Mouse (Mus musculus) kidney, embryonic 16.5 days (tissue): ENCODE results near the gene Ephb2. TPM values are rescaled to one million over a fixed set of nuclear protein-coding genes. Genes with fewer than 3 reads are reported as not detected.

Experiments used
- ATAC-seq: fragments of 200-750 bp; cut with Nextera tagmentation; 2 replicates; pipeline ENCODE4 v1.8.0; 2017; ENCODE audit warnings: moderate TSS enrichment; ENCODE audit not compliant: low FRiP score, low TSS enrichment
- H3K27ac ChIP-seq: fragments of 300-500 bp; sonication (generic); 2 replicates; pipeline ENCODE4 v1.5.1; 2014; ENCODE audit warnings: low read length
- H3K27me3 ChIP-seq: fragments of 300-500 bp; sonication (generic); 2 replicates; pipeline ENCODE4 v1.6.1; 2014; ENCODE audit warnings: low read length, control low read depth, mixed read lengths; ENCODE audit not compliant: insufficient read depth
- H3K36me3 ChIP-seq: fragments of 300-500 bp; sonication (generic); 2 replicates; pipeline ENCODE4 v1.6.1; 2014; ENCODE audit warnings: low read length, control low read depth, mixed read lengths; ENCODE audit not compliant: insufficient read depth
- H3K4me1 ChIP-seq: fragments of 300-500 bp; sonication (generic); 2 replicates; pipeline ENCODE4 v1.6.1; 2014; ENCODE audit warnings: low read length, control low read depth, mixed read lengths; ENCODE audit not compliant: insufficient read depth
- H3K4me2 ChIP-seq: fragments of 300-500 bp; sonication (generic); replicated peaks from 2 replicates; pipeline ENCODE4 v1.6.1; 2014; ENCODE audit warnings: low read depth, low read length
- H3K4me3 ChIP-seq: fragments of 300-500 bp; sonication (generic); 2 replicates; pipeline ENCODE4 v1.5.1; 2014; ENCODE audit warnings: mild to moderate bottlenecking, low read length
- H3K9ac ChIP-seq: fragments of 300-500 bp; sonication (generic); replicated peaks from 2 replicates; pipeline ENCODE4 v1.6.1; 2014; ENCODE audit warnings: low read length
- H3K9me3 ChIP-seq: fragments of 300-500 bp; sonication (generic); 2 replicates; pipeline ENCODE4 v1.6.1; 2016; ENCODE audit warnings: low read length, control low read depth
- WGBS: fragments of 180-500 bp; shearing (Covaris S2); extraction: QIAGEN DNeasy Blood & Tissue Kit; methylation state at CpG from one replicate; pipeline ENCODE4 v1.1.7; 2014; 5-methylcytosine and 5-hydroxymethylcytosine counted together
- polyA plus RNA-seq: library from polyadenylated mRNA; unstranded; fragments of >200 nt; fragmentation: Nextera tagmentation; extraction: Ambion mirVana; gene quantifications from 2 replicates; pipeline ENCODE4 v1.2.1, GENCODE M21; 2015

Gene Ephb2
- polyA plus RNA-seq, 1 experiment from 2014 or later, result 3.6 TPM

- Histone ChIP-seq H3K27ac (no peak overlapping the region), H3K9ac (no peak overlapping the region), H3K36me3 (no peaks in the 10 kb centered on the region), H3K4me2 (no peak overlapping the region), H3K4me3 (no peak overlapping the region), H3K4me1 (peaks cover 18% of the 10 kb centered on the region), H3K27me3 (no peaks in the 10 kb centered on the region), H3K9me3 (no peaks in the 10 kb centered on the region)
- no peak for ATAC-seq
- WGBS, result 48% methylated on average over 6 of the region's 6 CpGs
Measured at GRCm38 (mm10) chr4:136789821-136790220, 46.0 kb downstream of the Ephb2 start.

- Histone ChIP-seq H3K4me2 (no peak overlapping the region), H3K4me1 (peaks cover 31% of the 10 kb centered on the region), H3K27me3 (no peaks in the 10 kb centered on the region), H3K9ac (no peak overlapping the region), H3K27ac (no peak overlapping the region), H3K36me3 (no peaks in the 10 kb centered on the region), H3K9me3 (no peaks in the 10 kb centered on the region), H3K4me3 (no peak overlapping the region)
- ATAC-seq, result no peak
- 63% methylated on average over 4 of the region's 4 CpGs for WGBS
Measured at GRCm38 (mm10) chr4:136787357-136787756, 48.4 kb downstream of the Ephb2 start.

DNA sequence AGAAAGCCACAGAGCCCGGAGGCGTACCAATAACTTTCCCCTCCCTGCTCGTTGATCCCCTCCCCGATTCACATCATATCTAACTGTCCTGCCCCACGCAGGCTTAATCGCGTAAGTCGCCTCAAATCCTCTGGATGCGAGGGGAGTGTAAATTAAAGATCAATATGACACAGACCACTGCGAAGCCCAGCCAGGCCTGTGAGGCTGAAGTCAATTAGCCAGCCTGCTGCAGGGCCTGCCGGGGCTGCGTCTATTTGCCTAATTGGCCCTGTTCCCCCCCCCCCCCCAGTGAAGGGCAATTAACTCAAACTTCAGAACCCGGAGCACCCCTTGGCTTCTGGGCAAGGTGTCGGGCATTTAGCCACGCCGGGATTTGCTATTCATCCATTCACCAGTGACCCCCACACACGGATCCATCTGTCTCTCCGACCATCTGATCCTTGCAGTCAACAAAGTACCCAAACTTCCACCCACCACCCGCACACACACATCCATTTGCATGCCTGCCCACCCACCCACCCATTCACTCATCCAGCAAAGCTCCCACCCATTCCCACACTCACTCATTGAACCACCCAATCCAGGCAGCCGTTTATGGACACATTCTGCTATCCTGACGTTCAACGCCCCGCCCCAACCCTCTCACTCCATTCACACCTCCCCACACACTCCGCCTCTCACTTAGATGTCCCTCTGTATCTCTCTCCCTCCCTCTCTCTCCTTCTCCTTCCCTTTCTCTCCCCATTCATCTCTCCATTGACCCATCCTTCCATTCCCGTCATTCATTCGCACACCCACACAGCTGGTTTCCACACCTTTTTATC is 49.1 kb downstream of the Ephb2 start:
- no peak overlapping the region for H3K27ac ChIP-seq
- no peaks in the 10 kb centered on the region for H3K36me3 ChIP-seq
- H3K4me3 ChIP-seq, result no peak overlapping the region
- H3K27me3 ChIP-seq, result no peaks in the 10 kb centered on the region
- ATAC-seq, result no peak
- 44% methylated on average over 26 of the region's 26 CpGs for WGBS
- no peak overlapping the region for H3K4me2 ChIP-seq
- no peak overlapping the region for H3K9ac ChIP-seq
- peaks cover 37% of the 10 kb centered on the region for H3K4me1 ChIP-seq
- H3K9me3 ChIP-seq, result no peaks in the 10 kb centered on the region

- peak overlapping the region; percentile 68 for H3K27ac ChIP-seq
- no peak overlapping the region for H3K9ac ChIP-seq
- 12% methylated on average over 21 of the region's 22 CpGs for WGBS
- H3K36me3 ChIP-seq, result no peaks in the 10 kb centered on the region
- H3K9me3 ChIP-seq, result no peaks in the 10 kb centered on the region
- H3K27me3 ChIP-seq, result no peaks in the 10 kb centered on the region
- H3K4me3 ChIP-seq, result no peak overlapping the region
- peak; percentile 84 for ATAC-seq
- H3K4me2 ChIP-seq, result no peak overlapping the region
- H3K4me1 ChIP-seq, result peaks cover 40% of the 10 kb centered on the region
Measured at GRCm38 (mm10) chr4:136783552-136784150, 52.1 kb downstream of the Ephb2 start.

DNA sequence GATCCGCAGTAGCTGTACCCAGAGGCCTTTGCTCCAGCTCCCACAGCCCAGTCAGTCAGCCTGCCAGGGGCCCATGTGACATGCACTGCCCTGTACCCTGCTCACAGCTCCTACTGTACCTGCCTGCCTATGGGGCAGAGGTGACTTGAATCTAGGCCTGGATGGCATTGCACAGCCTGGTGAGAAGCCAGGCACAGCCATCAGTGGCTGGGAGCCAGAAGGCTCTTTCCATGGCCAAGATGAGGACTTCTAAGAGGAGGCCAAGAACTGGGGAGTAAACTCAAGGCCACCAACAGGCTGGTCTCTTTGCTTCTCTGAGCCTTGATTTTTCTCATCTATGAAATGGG is 53.2 kb downstream of the Ephb2 start:
- peaks cover 40% of the 10 kb centered on the region for H3K4me1 ChIP-seq
- H3K27ac ChIP-seq, result no peak overlapping the region; the same call in 1 of the 2 replicates
- H3K27me3 ChIP-seq, result no peaks in the 10 kb centered on the region
- no peak for ATAC-seq
- no peaks in the 10 kb centered on the region for H3K9me3 ChIP-seq
- H3K36me3 ChIP-seq, result no peaks in the 10 kb centered on the region
- no peak overlapping the region for H3K4me3 ChIP-seq
- no peak overlapping the region for H3K4me2 ChIP-seq
- 94% methylated on average over 1 of the region's 1 CpGs for WGBS
- no peak overlapping the region for H3K9ac ChIP-seq

GRCm38 (mm10) chr4:136781868-136782578 is 53.8 kb downstream of the Ephb2 start:
- H3K4me1 ChIP-seq, result peaks cover 45% of the 10 kb centered on the region
- no peak overlapping the region for H3K9ac ChIP-seq
- H3K4me2 ChIP-seq, result no peak overlapping the region
- no peaks in the 10 kb centered on the region for H3K27me3 ChIP-seq
- peak overlapping the region; percentile 21; the same call in 1 of the 2 replicates for H3K27ac ChIP-seq
- no peak for ATAC-seq
- no peak overlapping the region for H3K4me3 ChIP-seq
- 74% methylated on average over 13 of the region's 13 CpGs for WGBS
- H3K9me3 ChIP-seq, result no peaks in the 10 kb centered on the region
- no peaks in the 10 kb centered on the region for H3K36me3 ChIP-seq

DNA sequence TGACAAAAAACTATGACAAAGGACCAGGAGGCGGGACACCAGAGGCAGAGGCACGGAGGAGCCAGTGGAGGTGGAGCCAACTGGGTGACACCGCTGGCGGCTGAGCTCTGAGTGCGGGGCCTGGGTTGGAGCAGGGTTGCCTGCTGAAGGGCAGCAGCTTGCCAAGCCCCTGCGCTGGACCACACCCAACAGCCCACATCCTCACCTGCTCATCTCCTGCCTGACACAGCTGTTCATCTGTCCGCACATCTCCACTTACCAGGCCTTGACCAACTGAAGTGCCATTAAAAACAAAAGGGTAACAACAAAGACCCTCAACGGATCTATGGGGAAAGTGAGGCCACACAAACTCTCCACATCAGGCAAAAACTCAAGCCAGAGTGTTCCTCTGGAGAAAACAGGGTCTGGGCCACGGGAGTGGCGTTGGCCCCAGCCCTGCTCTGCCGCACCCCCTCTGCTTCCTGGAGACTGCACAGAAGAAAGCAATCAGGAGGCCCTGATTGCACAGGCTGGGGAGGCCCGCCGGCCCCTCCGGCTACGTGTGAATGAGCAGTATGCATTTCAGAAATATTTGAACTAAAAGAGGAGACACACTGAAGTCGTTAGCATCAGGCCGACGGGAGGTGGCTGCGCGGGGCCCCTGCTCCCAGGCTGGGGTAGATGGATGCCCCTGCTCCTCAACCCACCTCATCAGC is 55.4 kb downstream of the Ephb2 start:
- H3K9ac ChIP-seq, result no peak overlapping the region
- H3K4me2 ChIP-seq, result no peak overlapping the region
- no peak overlapping the region for H3K4me3 ChIP-seq
- no peaks in the 10 kb centered on the region for H3K27me3 ChIP-seq
- 62% methylated on average over 20 of the region's 20 CpGs for WGBS
- H3K27ac ChIP-seq, result peak overlapping the region; percentile 45
- H3K9me3 ChIP-seq, result no peaks in the 10 kb centered on the region
- no peak for ATAC-seq
- H3K36me3 ChIP-seq, result no peaks in the 10 kb centered on the region
- H3K4me1 ChIP-seq, result peaks cover 50% of the 10 kb centered on the region

- Histone ChIP-seq H3K9me3 (no peaks in the 10 kb centered on the region), H3K4me2 (no peak overlapping the region), H3K4me1 (peaks cover 50% of the 10 kb centered on the region), H3K4me3 (no peak overlapping the region), H3K9ac (no peak overlapping the region), H3K27ac (no peak overlapping the region), H3K27me3 (no peaks in the 10 kb centered on the region), H3K36me3 (no peaks in the 10 kb centered on the region)
- no peak for ATAC-seq
- WGBS, result 67% methylated on average over 11 of the region's 11 CpGs
Measured at GRCm38 (mm10) chr4:136779156-136779555, 56.6 kb downstream of the Ephb2 start.

DNA sequence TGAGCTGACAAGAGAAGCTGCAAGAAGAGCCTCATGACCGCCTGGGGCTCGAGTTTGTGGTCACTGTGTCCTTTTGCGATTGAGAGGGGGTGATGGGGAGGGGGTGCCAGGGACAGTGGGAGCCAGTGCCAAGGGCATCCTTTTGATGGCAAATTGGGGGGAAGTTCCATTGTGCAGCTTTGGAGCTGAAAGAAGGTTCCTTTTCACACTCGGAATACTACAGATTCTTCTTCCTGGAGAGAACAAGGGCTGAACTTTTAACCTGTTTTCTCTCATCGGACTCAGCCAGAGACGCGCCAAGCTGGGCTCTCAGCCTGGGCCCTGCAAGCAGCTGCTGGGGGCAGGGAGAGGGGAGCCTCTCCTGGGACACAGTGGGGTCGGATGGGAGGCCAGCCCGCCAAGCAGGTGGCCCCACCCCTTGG is 59.3 kb downstream of the Ephb2 start:
- 0 out of 2 replicates have a peak overlapping the region, but pooled peaks have one; percentile 29 for H3K27ac ChIP-seq
- H3K36me3 ChIP-seq, result no peaks in the 10 kb centered on the region; the same call in 1 of the 2 replicates
- H3K4me1 ChIP-seq, result peaks cover 30% of the 10 kb centered on the region
- H3K4me3 ChIP-seq, result no peak overlapping the region
- ATAC-seq, result no peak
- no peaks in the 10 kb centered on the region for H3K9me3 ChIP-seq
- peak overlapping the region; percentile 18; the same call in 1 of the 2 replicates for H3K9ac ChIP-seq
- WGBS, result 5% methylated on average over 9 of the region's 9 CpGs
- H3K4me2 ChIP-seq, result peak overlapping the region; percentile 30; the same call in 1 of the 2 replicates
- no peaks in the 10 kb centered on the region for H3K27me3 ChIP-seq
